In the genomic region with DNA sequence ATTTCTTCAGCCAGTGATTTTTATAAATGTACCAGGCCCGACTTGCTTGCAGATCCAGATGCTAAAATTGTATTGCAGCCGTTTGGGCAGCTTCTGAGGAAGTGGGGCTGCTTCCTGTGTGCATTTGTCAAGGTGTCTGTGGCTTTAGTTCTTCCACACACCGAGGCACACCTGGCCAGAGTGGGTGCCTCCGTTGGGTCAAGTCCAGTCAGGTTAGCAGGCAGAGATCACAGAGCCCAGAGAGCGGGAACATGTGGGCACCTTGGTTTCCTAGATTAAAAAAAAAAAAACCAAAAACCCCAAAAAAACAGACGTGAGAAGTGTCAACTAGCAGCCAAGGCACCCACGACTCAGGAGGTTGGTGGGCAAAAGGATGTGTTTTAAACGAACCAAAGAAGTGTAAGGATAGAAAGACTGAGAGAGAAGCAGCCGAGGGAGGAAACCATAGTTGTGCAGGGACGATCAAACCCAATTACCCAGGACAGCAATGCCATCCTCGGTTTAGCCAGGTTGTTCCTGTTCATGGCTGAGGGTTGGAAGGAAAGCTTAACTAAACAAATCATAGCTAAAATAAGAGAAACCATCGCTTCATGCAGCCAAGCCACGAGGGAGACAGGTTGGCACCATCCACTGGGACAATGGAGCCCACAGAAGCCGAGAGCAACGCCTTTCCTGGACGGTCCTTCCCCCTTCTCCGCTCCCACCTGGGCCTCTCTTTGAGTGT, we compare ENCODE assay signal across 26 mouse cellular contexts. TPM values are rescaled to one million over a fixed set of nuclear protein-coding genes. Genes with fewer than 3 reads are reported as not detected.
DNase-seq lines count a peak whose midpoint lies in the region; ATAC-seq and TF ChIP-seq lines count a peak whose summit lies in the region.
"Had no signal": no experiment of that assay in that cellular context is flagged by ENCODE, and none has a peak within 500 bp of the region (broad histone marks: within the 10 kb centered on the region; RNA-seq: fewer than 3 reads in every experiment).

No protein-coding gene starts in this region.

- no peaks in the 10 kb centered on the region for H3K36me3 ChIP-seq in thymus, adult 2 months (ENCODE audit: control insufficient read depth, insufficient read depth, low read length)
- no peaks in the 10 kb centered on the region for H3K36me3 ChIP-seq in neural tube, embryonic 15.5 days
- H3K36me3 ChIP-seq: embryonic facial prominence, embryonic 10.5 days; forebrain, embryonic 12.5 days; heart, embryonic 15.5 days; hindbrain, embryonic 12.5 days; liver, embryonic 12.5 days; lung, embryonic 15.5 days; midbrain, embryonic 10.5 days had no signal

- no peaks in the 10 kb centered on the region for H3K9me3 ChIP-seq in neural tube, embryonic 15.5 days (replicated peaks)
- H3K9me3 ChIP-seq: embryonic facial prominence, embryonic 10.5 days; forebrain, embryonic 12.5 days; heart, embryonic 15.5 days; hindbrain, embryonic 12.5 days; liver, embryonic 12.5 days; lung, embryonic 15.5 days; midbrain, embryonic 10.5 days had no signal

- no peak for ATAC-seq in neural tube, embryonic 15.5 days (ENCODE audit: low FRiP score)
- ATAC-seq: inflammation-experienced regulatory T-cells, adult 6 months; liver, embryonic 12.5 days had no signal

- WGBS in thymus, adult 2 months: 7% methylated on average over 17 of the region's 17 CpGs
- 86% methylated on average over 17 of the region's 17 CpGs for WGBS in neural tube, embryonic 15.5 days

- H3K4me2 ChIP-seq in neural tube, embryonic 15.5 days: no peak overlapping the region
- H3K4me2 ChIP-seq: forebrain, embryonic 12.5 days; heart, embryonic 15.5 days; hindbrain, embryonic 12.5 days; liver, embryonic 12.5 days; lung, embryonic 15.5 days had no signal

- H3K4me3 ChIP-seq in thymus, adult 2 months (ENCODE audit: control insufficient read depth, insufficient read depth, low read length): no peak overlapping the region
- H3K4me3 ChIP-seq in neural tube, embryonic 15.5 days (replicated peaks): no peak overlapping the region
- H3K4me3 ChIP-seq: embryonic facial prominence, embryonic 10.5 days; forebrain, embryonic 12.5 days; heart, embryonic 15.5 days; hindbrain, embryonic 12.5 days; left cerebral cortex, adult 2 months; liver, embryonic 12.5 days; lung, embryonic 15.5 days; midbrain, embryonic 10.5 days had no signal

- DNase-seq in spleen, postnatal 36 days (ENCODE audit: low spot score in 2 of 2): peak; percentile 36 to 39
- DNase-seq in spleen, postnatal 4 days (ENCODE audit: low spot score in 2 of 2): no peak
- DNase-seq in induced T-regulatory cell, adult 2 months (ENCODE audit: low read depth): peak; percentile 41
- DNase-seq in thymus, adult 2 months: peak; percentile 67
- no peak for DNase-seq in kidney, adult 18-20 months
- no peak for DNase-seq in right cerebral cortex, adult 2 months (ENCODE audit: low spot score in 2 of 2)
- DNase-seq: adrenal gland, postnatal 36 days; cerebellum, adult 2 months; gastrocnemius, postnatal 10 days; heart, adult 18-20 months; kidney, adult 8-10 months; kidney, postnatal 4 days; layer of hippocampus, adult 9-11 months; lung, postnatal 4 days; right cerebral cortex, postnatal 14 days had no signal

- H3K4me1 ChIP-seq in thymus, adult 2 months (replicated peaks; ENCODE audit: control insufficient read depth, insufficient read depth, low read length): peaks cover 49% of the 10 kb centered on the region
- H3K4me1 ChIP-seq in neural tube, embryonic 15.5 days: peaks cover 14% of the 10 kb centered on the region
- H3K4me1 ChIP-seq: midbrain, embryonic 10.5 days had no signal

- H3K9ac ChIP-seq in neural tube, embryonic 15.5 days (replicated peaks): no peak overlapping the region
- H3K9ac ChIP-seq: forebrain, embryonic 12.5 days; heart, embryonic 15.5 days; hindbrain, embryonic 12.5 days; liver, embryonic 12.5 days; lung, embryonic 15.5 days had no signal

- no peaks in the 10 kb centered on the region for H3K27me3 ChIP-seq in thymus, adult 2 months (ENCODE audit: control insufficient read depth, insufficient read depth, low read length)
- H3K27me3 ChIP-seq in neural tube, embryonic 15.5 days (replicated peaks): no peaks in the 10 kb centered on the region
- H3K27me3 ChIP-seq: forebrain, embryonic 12.5 days; heart, embryonic 15.5 days; hindbrain, embryonic 12.5 days; liver, embryonic 12.5 days; lung, embryonic 15.5 days had no signal

- TF ChIP-seq POLR2A in thymus, adult 2 months (IDR thresholded peaks at IDR 0.05; ENCODE audit: control insufficient read depth, extremely low read depth, insufficient read depth, low read length, poor library complexity): no peak

- H3K27ac ChIP-seq in thymus, adult 2 months (ENCODE audit: control insufficient read depth, insufficient read depth, low read length): peak overlapping the region; percentile 99
- H3K27ac ChIP-seq in neural tube, embryonic 15.5 days (replicated peaks): no peak overlapping the region
- H3K27ac ChIP-seq: embryonic facial prominence, embryonic 10.5 days; forebrain, embryonic 12.5 days; hindbrain, embryonic 12.5 days; left cerebral cortex, adult 2 months; liver, embryonic 12.5 days; lung, embryonic 15.5 days; midbrain, embryonic 10.5 days; stomach, postnatal 0 days had no signal

- TF ChIP-seq CTCF in thymus, adult 2 months (IDR thresholded peaks at IDR 0.05; ENCODE audit: borderline replicate concordance, control insufficient read depth, extremely low read depth, insufficient read depth, low read length, poor library complexity): no peak

RNA-seq across cellular contexts. Expression of gene Mef2a, which starts 47.1 kb away (rescaled TPM):
- polyA plus RNA-seq in thymus, adult 2 months (2012; rRNA removed): 66.6 and 75.3 TPM in 2 replicates
- 29.6 and 30.1 TPM in 2 replicates for polyA plus RNA-seq in neural tube, embryonic 15.5 days (2015; fragmentation: Nextera tagmentation; extraction: Ambion mirVana)

Comparison
In these comparisons a context has a peak if more than half of its experiments do, and no peak if none do; other contexts are left out.
1. DNase-seq: peak in spleen, postnatal 36 days (2 of 2), induced T-regulatory cell, adult 2 months (single experiment) and thymus, adult 2 months (single experiment); none in spleen, postnatal 4 days (0 of 2), kidney, adult 18-20 months (single experiment) and right cerebral cortex, adult 2 months (0 of 2).